Mouse (Mus musculus): ENCODE results near the gene Sfta2. TPM values are rescaled to one million over a fixed set of nuclear protein-coding genes. Genes with fewer than 3 reads are reported as not detected.

Sfta2 gene
- 5.6 and 7.7 TPM in 2 replicates for polyA plus RNA-seq (2012; rRNA removed)

GRCm38 (mm10) chr17:35601249-35601648 lies at the start of gene Sfta2:
TSS of gene Sfta2 (plus strand) at chr17:35601549.

GRCm38 (mm10) chr17:35551881-35552414 lies 49.4 kb upstream of the Sfta2 start, which contains the start of gene Cdsn:
TSS of gene Cdsn (plus strand) at chr17:35552128.

GRCm38 (mm10) chr17:35567150-35567549 lies 34.2 kb upstream of the Sfta2 start, which contains the start of gene 2300002M23Rik:
TSS of gene 2300002M23Rik (plus strand) at chr17:35567450.

GRCm38 (mm10) chr17:35626537-35626936 lies 25.2 kb downstream of the Sfta2 start, which contains the start of gene Gm9573:
TSS of gene Gm9573 (minus strand) at chr17:35626637.

GRCm38 (mm10) chr17:35643609-35644236 lies 42.4 kb downstream of the Sfta2 start, which contains the start of gene Mucl3:
TSS of gene Mucl3 (minus strand) at chr17:35643695.

GRCm38 (mm10) chr17:35667334-35668065 lies 66.2 kb downstream of the Sfta2 start, which contains the start of gene Vars2:
TSS of gene Vars2 (minus strand) at chr17:35667592.

GRCm38 (mm10) chr17:35673416-35674035 lies 72.2 kb downstream of the Sfta2 start, which contains the start of gene Gtf2h4:
TSS of gene Gtf2h4 (minus strand) at chr17:35673739.

Other genes starting within 250 kb of the Sfta2 start
- 29.8 and 31.3 TPM in 2 replicates for gene H2-Q4, start 221.9 kb upstream of the Sfta2 start, polyA plus RNA-seq (2012; rRNA removed)
- 5.2 and 5.8 TPM in 2 replicates for gene H2-Q6, start 176.7 kb upstream of the Sfta2 start, polyA plus RNA-seq (2012; rRNA removed)
- 12.4 and 12.6 TPM in 2 replicates for gene H2-Q7, start 162.4 kb upstream of the Sfta2 start, polyA plus RNA-seq (2012; rRNA removed)
- 1.8 and 5.2 TPM in 2 replicates for gene H2-Q10, start 131.5 kb upstream of the Sfta2 start, polyA plus RNA-seq (2012; rRNA removed)
- gene Pou5f1, start 95.5 kb upstream of the Sfta2 start, polyA plus RNA-seq (2012; rRNA removed): 0.09 TPM in 1 of 2 replicates, not detected in the other
- 9.1 and 9.6 TPM in 2 replicates for gene Tcf19, start 84.7 kb upstream of the Sfta2 start, polyA plus RNA-seq (2012; rRNA removed)
- 2.4 and 2.7 TPM in 2 replicates for gene Cchcr1, start 84.4 kb upstream of the Sfta2 start, polyA plus RNA-seq (2012; rRNA removed)
- gene Psors1c2, start 68.3 kb upstream of the Sfta2 start, polyA plus RNA-seq (2012; rRNA removed): 8.3 and 21.8 TPM in 2 replicates
- gene Cdsn, start 49.4 kb upstream of the Sfta2 start, polyA plus RNA-seq (2012; rRNA removed): 28.3 and 67.5 TPM in 2 replicates
- 3.6 and 3.7 TPM in 2 replicates for gene 2300002M23Rik, start 34.1 kb upstream of the Sfta2 start, polyA plus RNA-seq (2012; rRNA removed)
- 0.09 and 0.10 TPM in 2 replicates for gene Gm9573, start 25.1 kb downstream of the Sfta2 start, polyA plus RNA-seq (2012; rRNA removed)
- 579 and 593 TPM in 2 replicates for gene Mucl3, start 42.1 kb downstream of the Sfta2 start, polyA plus RNA-seq (2012; rRNA removed)
- gene Vars2, start 66.0 kb downstream of the Sfta2 start, polyA plus RNA-seq (2012; rRNA removed): 68.1 and 72.0 TPM in 2 replicates
- gene Gtf2h4, start 72.2 kb downstream of the Sfta2 start, polyA plus RNA-seq (2012; rRNA removed): 10.7 and 12.3 TPM in 2 replicates
- gene Ddr1, start 103.1 kb downstream of the Sfta2 start, polyA plus RNA-seq (2012; rRNA removed): 58.9 and 65.6 TPM in 2 replicates
- gene Ier3, start 220.1 kb downstream of the Sfta2 start, polyA plus RNA-seq (2012; rRNA removed): 23.9 and 30.3 TPM in 2 replicates
- 22.0 and 23.0 TPM in 2 replicates for gene Flot1, start 221.7 kb downstream of the Sfta2 start, polyA plus RNA-seq (2012; rRNA removed)
- 102 and 111 TPM in 2 replicates for gene Tubb5, start 236.8 kb downstream of the Sfta2 start, polyA plus RNA-seq (2012; rRNA removed)
- gene Mdc1, start 240.0 kb downstream of the Sfta2 start, polyA plus RNA-seq (2012; rRNA removed): 1.1 and 2.2 TPM in 2 replicates

All from stomach, adult 2 months (tissue).